Mouse (Mus musculus): ENCODE data around the gene Akap8l. TPM values are rescaled to one million over a fixed set of nuclear protein-coding genes. Genes with fewer than 3 reads are reported as not detected.

Gene Akap8l
- polyA plus RNA-seq, 3 experiments from 2014 or later, result 31.9 to 78.6 (median 57.6) TPM

- no peak for ATAC-seq
These were observed 6.7 kb upstream of the Akap8l start for GRCm38 (mm10) chr17:32356766-32357760.

- ATAC-seq, result no peak
These were observed 5.9 kb upstream of the Akap8l start for GRCm38 (mm10) chr17:32356281-32356680.

GRCm38 (mm10) chr17:32355031-32355430 is 4.6 kb upstream of the Akap8l start:
- no peak for ATAC-seq

- ATAC-seq, result no peak
These were observed 3.8 kb upstream of the Akap8l start for GRCm38 (mm10) chr17:32354211-32354610.

- ATAC-seq, result no peak
These were observed 3.3 kb upstream of the Akap8l start for GRCm38 (mm10) chr17:32353696-32354095.

- no peak for ATAC-seq
These were observed 1.3 kb upstream of the Akap8l start for GRCm38 (mm10) chr17:32351726-32352125.

GRCm38 (mm10) chr17:32351269-32351668 is 862 bp upstream of the Akap8l start:
- ATAC-seq, result no peak

GRCm38 (mm10) chr17:32349851-32350381 is 491 bp downstream of the Akap8l start:
- peak; percentile 5 for ATAC-seq

- peak; percentile 38 for ATAC-seq
These were observed 1.2 kb downstream of the Akap8l start for GRCm38 (mm10) chr17:32349037-32349732.

- no peak for ATAC-seq
These were observed 2.0 kb downstream of the Akap8l start for GRCm38 (mm10) chr17:32348406-32348805.

- ATAC-seq, result peak; percentile 65
These were observed 9.3 kb downstream of the Akap8l start for GRCm38 (mm10) chr17:32341102-32341501.

- ATAC-seq, result no peak
These were observed 10.3 kb downstream of the Akap8l start for GRCm38 (mm10) chr17:32340110-32340509.

GRCm38 (mm10) chr17:32335869-32336268 is 14.5 kb downstream of the Akap8l start:
- ATAC-seq, result no peak

- ATAC-seq, result no peak
These were observed 15.5 kb downstream of the Akap8l start for GRCm38 (mm10) chr17:32334921-32335320.

GRCm38 (mm10) chr17:32333675-32334303 is 16.6 kb downstream of the Akap8l start:
- ATAC-seq, result no peak

GRCm38 (mm10) chr17:32327501-32327900 is 22.9 kb downstream of the Akap8l start:
- ATAC-seq, result no peak

- no peak for ATAC-seq
These were observed 27.6 kb downstream of the Akap8l start for GRCm38 (mm10) chr17:32322809-32323208.

GRCm38 (mm10) chr17:32321836-32322235 is 28.6 kb downstream of the Akap8l start:
- no peak for ATAC-seq

GRCm38 (mm10) chr17:32321390-32321734 is 29.0 kb downstream of the Akap8l start:
- peak; percentile 44 for ATAC-seq

- ATAC-seq, result peak; percentile 97
These were observed 29.6 kb downstream of the Akap8l start, which contains the start of gene Akap8 for GRCm38 (mm10) chr17:32320597-32321389. Akap8 (minus strand) TSS chr17:32321238.

GRCm38 (mm10) chr17:32319950-32320349 is 30.5 kb downstream of the Akap8l start:
- ATAC-seq, result no peak

- no peak for ATAC-seq
These were observed 32.7 kb downstream of the Akap8l start for GRCm38 (mm10) chr17:32317708-32318107.

Measured in inflammation-experienced regulatory T-cells, adult 6 months (primary cell).